Mouse (Mus musculus) stomach, embryonic 16.5 days (tissue): ENCODE results near the gene Gm21861. TPM values are rescaled to one million over a fixed set of nuclear protein-coding genes. Genes with fewer than 3 reads are reported as not detected.
"Not testable (repeated sequence)": the region's sequence is repeated elsewhere in the genome, so short reads cannot be mapped to it uniquely, and the experiment has no call there.

Experiments
- ATAC-seq: fragments of 200-750 bp; cut with Nextera tagmentation; 2 replicates; pipeline ENCODE4 v1.8.0; 2017; ENCODE audit warnings: moderate number of reproducible peaks, moderate TSS enrichment; ENCODE audit not compliant: insufficient read depth, low FRiP score
- H3K27ac ChIP-seq: fragments of 300-500 bp; sonication (generic); 2 replicates; pipeline ENCODE4 v1.5.1; 2014; ENCODE audit warnings: low read length
- H3K27me3 ChIP-seq: fragments of 300-500 bp; sonication (generic); 2 replicates; pipeline ENCODE4 v1.6.1; 2014; ENCODE audit warnings: low read length, control low read depth, mixed read lengths; ENCODE audit not compliant: control insufficient read depth, insufficient read depth
- H3K36me3 ChIP-seq: fragments of 300-500 bp; sonication (generic); 2 replicates; pipeline ENCODE4 v1.6.1; 2014; ENCODE audit warnings: low read length; ENCODE audit not compliant: control insufficient read depth, insufficient read depth
- H3K4me1 ChIP-seq: fragments of 300-500 bp; sonication (generic); 2 replicates; pipeline ENCODE4 v1.6.1; 2014; ENCODE audit warnings: low read length, control low read depth, mixed read lengths; ENCODE audit not compliant: control insufficient read depth, insufficient read depth
- H3K4me2 ChIP-seq: fragments of 300-500 bp; sonication (generic); 2 replicates; pipeline ENCODE4 v1.6.1; 2014; ENCODE audit warnings: low read depth, low read length, mixed read lengths
- H3K4me3 ChIP-seq: fragments of 300-500 bp; sonication (generic); replicated peaks from 2 replicates; pipeline ENCODE4 v1.5.1; 2014; ENCODE audit warnings: mild to moderate bottlenecking, low read length
- H3K9ac ChIP-seq: fragments of 300-500 bp; sonication (generic); 2 replicates; pipeline ENCODE4 v1.6.1; 2014; ENCODE audit warnings: low read length
- H3K9me3 ChIP-seq: fragments of 300-500 bp; sonication (generic); replicated peaks from 2 replicates; pipeline ENCODE4 v1.6.1; 2016; ENCODE audit warnings: low read length, control low read depth; ENCODE audit not compliant: control insufficient read depth
- WGBS: fragments of 180-500 bp; shearing (Covaris S2); extraction: QIAGEN DNeasy Blood & Tissue Kit; methylation state at CpG from one replicate; pipeline ENCODE4 v1.1.7; 2014; 5-methylcytosine and 5-hydroxymethylcytosine counted together
- polyA plus RNA-seq: library from polyadenylated mRNA; unstranded; fragments of >200 nt; fragmentation: Nextera tagmentation; extraction: Ambion mirVana; gene quantifications from 2 replicates; pipeline ENCODE4 v1.2.1, GENCODE M21; 2015

Gm21861 gene
- polyA plus RNA-seq = not detected in 2 replicates

DNA sequence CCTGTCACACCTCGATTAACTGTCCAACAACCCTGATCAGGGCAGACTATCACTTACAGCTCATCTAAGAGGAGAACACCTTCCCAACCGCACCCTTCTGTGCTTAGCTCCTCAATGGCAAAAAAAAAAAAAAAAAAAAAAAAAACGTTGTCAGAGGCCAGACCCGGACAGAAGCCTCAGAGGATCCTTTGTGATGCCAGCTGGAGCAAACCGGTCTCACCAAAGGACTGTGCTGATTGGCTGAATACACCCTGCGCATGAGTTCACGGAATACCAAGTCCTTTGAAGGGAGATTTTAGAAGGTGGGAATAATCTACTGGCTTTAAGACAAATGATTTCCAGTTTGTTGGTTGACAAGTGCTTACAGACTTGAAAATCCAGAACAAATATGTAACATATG is at the start of gene Gm21861:
Gene Gm21861 (minus strand): TSS at position 101 of the 400 bp plus-strand sequence.
- H3K4me1 ChIP-seq, H3K4me2 ChIP-seq, H3K27me3 ChIP-seq, H3K9ac ChIP-seq, H3K27ac ChIP-seq, H3K9me3 ChIP-seq, ATAC-seq, H3K36me3 ChIP-seq, H3K4me3 ChIP-seq: not testable (repeated sequence)
- no CpG with 5 or more reads among the region's 7 CpGs for WGBS
